Mouse (Mus musculus) heart, embryonic 16.5 days (tissue): ENCODE results near the gene Trim11. TPM values are rescaled to one million over a fixed set of nuclear protein-coding genes. Genes with fewer than 3 reads are reported as not detected.

ENCODE experiments used
- ATAC-seq: fragments of 200-750 bp; cut with Nextera tagmentation; replicated peaks from 2 replicates; pipeline ENCODE4 v1.8.0; 2017; ENCODE audit warnings: moderate number of reproducible peaks; ENCODE audit not compliant: insufficient read depth, low FRiP score; ENCODE audit errors: extremely low read depth
- H3K27ac ChIP-seq: fragments of 300-500 bp; sonication (generic); 2 replicates; pipeline ENCODE4 v1.5.1; 2014; ENCODE audit warnings: mild to moderate bottlenecking, low read length, control low read depth, moderate library complexity
- H3K27me3 ChIP-seq: fragments of 300-500 bp; sonication (generic); 2 replicates; pipeline ENCODE4 v1.6.1; 2014; ENCODE audit warnings: low read length, mixed read lengths; ENCODE audit not compliant: control insufficient read depth, insufficient read depth
- H3K36me3 ChIP-seq: fragments of 300-500 bp; sonication (generic); 2 replicates; pipeline ENCODE4 v1.6.1; 2014; ENCODE audit not compliant: control insufficient read depth, insufficient read depth
- H3K4me1 ChIP-seq: fragments of 300-500 bp; sonication (generic); 2 replicates; pipeline ENCODE4 v1.6.1; 2014; ENCODE audit warnings: low read length, mixed read lengths; ENCODE audit not compliant: control insufficient read depth, insufficient read depth
- H3K4me2 ChIP-seq: fragments of 300-500 bp; sonication (generic); 2 replicates; pipeline ENCODE4 v1.6.1; 2014; ENCODE audit warnings: low read depth, mild to moderate bottlenecking, control low read depth, low read length
- H3K4me3 ChIP-seq: fragments of 300-500 bp; sonication (generic); 2 replicates; pipeline ENCODE4 v1.5.1; 2014; ENCODE audit warnings: mild to moderate bottlenecking, control low read depth, low read length
- H3K9ac ChIP-seq: fragments of 300-500 bp; sonication (generic); 2 replicates; pipeline ENCODE4 v1.6.1; 2014; ENCODE audit warnings: low read length, control low read depth
- H3K9me3 ChIP-seq: fragments of 300-500 bp; sonication (generic); replicated peaks from 2 replicates; pipeline ENCODE4 v1.6.1; 2016; ENCODE audit warnings: low read length; ENCODE audit not compliant: control insufficient read depth
- WGBS: fragments of 180-500 bp; shearing (Covaris S2); extraction: QIAGEN DNeasy Blood & Tissue Kit; methylation state at CpG from one replicate; pipeline ENCODE4 v1.1.7; 2014; 5-methylcytosine and 5-hydroxymethylcytosine counted together
- microRNA-seq: library from miRNA; unstranded; fragments of <30 nt; microRNA quantifications from one replicate; pipeline ENCODE4, GENCODE M21; 2017
- polyA plus RNA-seq: library from polyadenylated mRNA; unstranded; fragments of >200 nt; fragmentation: Nextera tagmentation; extraction: Ambion mirVana; gene quantifications from 2 replicates; pipeline ENCODE4 v1.2.1, GENCODE M21; 2015

Gene Trim11
- polyA plus RNA-seq, 1 experiment from 2014 or later = 40.3 TPM

GRCm38 (mm10) chr11:59000635-59001034 is 22.7 kb downstream of the Trim11 start:
- Histone ChIP-seq H3K27ac (peak overlapping the region; percentile 94; the same call in 1 of the 2 replicates), H3K9ac (peak overlapping the region; percentile 79), H3K4me1 (peaks cover 48% of the 10 kb centered on the region), H3K4me3 (peak overlapping the region; percentile 52), H3K27me3 (no peaks in the 10 kb centered on the region), H3K36me3 (no peaks in the 10 kb centered on the region), H3K9me3 (no peaks in the 10 kb centered on the region), H3K4me2 (peak overlapping the region; percentile 75)
- 89% methylated on average over 21 of the region's 21 CpGs for WGBS
- no peak for ATAC-seq

- WGBS = 49% methylated on average over 7 of the region's 7 CpGs
- H3K4me2 ChIP-seq = peak overlapping the region; percentile 75
- peak overlapping the region; percentile 84 for H3K27ac ChIP-seq
- peak overlapping the region; percentile 79 for H3K9ac ChIP-seq
- peak; percentile 85 for ATAC-seq
- peaks cover 29% of the 10 kb centered on the region for H3K4me1 ChIP-seq
- no peaks in the 10 kb centered on the region for H3K27me3 ChIP-seq
- H3K4me3 ChIP-seq = peak overlapping the region; percentile 49
- no peaks in the 10 kb centered on the region for H3K9me3 ChIP-seq
- H3K36me3 ChIP-seq = no peaks in the 10 kb centered on the region; the same call in 1 of the 2 replicates
Observed at GRCm38 (mm10) chr11:59002327-59003079, 24.6 kb downstream of the Trim11 start.

DNA sequence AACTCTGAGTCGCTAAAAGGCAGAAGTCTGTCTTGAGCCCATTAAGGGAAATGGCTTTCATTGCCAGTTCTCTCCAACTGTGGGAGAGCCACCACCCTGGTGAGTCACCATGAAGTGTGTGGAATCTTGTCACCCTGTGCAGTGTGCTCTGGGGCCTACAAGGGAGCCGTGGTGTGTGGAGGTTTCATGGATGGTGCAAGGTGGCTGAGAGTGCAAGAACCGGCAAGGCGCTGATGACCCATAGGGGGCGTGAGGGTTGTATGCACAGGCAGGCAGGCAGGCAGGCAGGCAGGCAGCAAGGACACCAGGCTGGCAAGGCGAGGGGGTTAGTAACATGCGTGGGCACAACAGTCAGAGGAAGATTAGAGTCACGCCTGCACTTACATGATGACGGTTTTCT is 37.2 kb downstream of the Trim11 start:
- 35% methylated on average over 9 of the region's 9 CpGs for WGBS
- H3K27ac ChIP-seq = no peak overlapping the region
- no peak overlapping the region for H3K4me2 ChIP-seq
- no peaks in the 10 kb centered on the region for H3K9me3 ChIP-seq
- ATAC-seq = no peak
- no peaks in the 10 kb centered on the region for H3K27me3 ChIP-seq
- no peaks in the 10 kb centered on the region for H3K36me3 ChIP-seq
- peaks cover 2% of the 10 kb centered on the region for H3K4me1 ChIP-seq
- H3K9ac ChIP-seq = no peak overlapping the region
- no peak overlapping the region for H3K4me3 ChIP-seq

- WGBS = 70% methylated on average over 6 of the region's 6 CpGs
- ATAC-seq = no peak
- Histone ChIP-seq H3K4me2 (no peak overlapping the region), H3K9me3 (no peaks in the 10 kb centered on the region), H3K4me1 (no peaks in the 10 kb centered on the region), H3K27me3 (no peaks in the 10 kb centered on the region), H3K4me3 (no peak overlapping the region), H3K27ac (no peak overlapping the region), H3K36me3 (peaks cover 8% of the 10 kb centered on the region; the same call in 1 of the 2 replicates), H3K9ac (no peak overlapping the region)
Observed at GRCm38 (mm10) chr11:59026411-59026810, 48.5 kb downstream of the Trim11 start.

DNA sequence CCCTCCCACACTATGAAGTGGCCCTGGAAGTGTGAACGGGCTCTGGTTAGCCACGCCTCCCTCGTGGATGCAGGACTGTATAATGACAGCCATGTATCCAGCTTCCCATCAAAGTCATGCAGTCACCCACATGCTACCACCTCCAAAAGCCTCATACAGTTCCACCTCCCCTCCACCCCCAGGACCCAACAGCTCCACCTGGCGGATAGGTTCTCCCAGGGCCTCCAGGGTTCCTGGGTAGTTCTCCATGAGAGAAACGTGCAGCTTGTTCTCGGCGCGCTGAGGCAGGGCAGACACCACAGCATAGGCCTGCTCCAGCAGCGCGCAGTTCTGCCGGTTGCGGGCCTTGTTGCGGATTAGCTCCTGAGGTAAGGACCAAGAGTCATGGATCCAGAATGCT is 51.1 kb downstream of the Trim11 start:
- Histone ChIP-seq H3K36me3 (peaks cover 16% of the 10 kb centered on the region), H3K4me3 (no peak overlapping the region), H3K4me1 (no peaks in the 10 kb centered on the region), H3K4me2 (no peak overlapping the region), H3K9me3 (no peaks in the 10 kb centered on the region), H3K9ac (no peak overlapping the region), H3K27me3 (no peaks in the 10 kb centered on the region), H3K27ac (no peak overlapping the region)
- no peak for ATAC-seq
- 86% methylated on average over 13 of the region's 13 CpGs for WGBS

Small RNA genes within 50 kb of the gene (microRNA-seq; reads per million reads assigned to microRNA genes)
- gene Gm44313 = 0.59 reads per million

Other genes starting within 250 kb of the Trim11 start
- gene Olfr317, start 238.9 kb upstream of the Trim11 start, polyA plus RNA-seq = not detected in 2 replicates
- not detected in 2 replicates for gene Olfr316, start 225.4 kb upstream of the Trim11 start, polyA plus RNA-seq
- not detected in 2 replicates for gene Olfr315, start 204.9 kb upstream of the Trim11 start, polyA plus RNA-seq
- 0.11 TPM in 1 of 2 replicates, not detected in the other for gene Olfr314, start 195.1 kb upstream of the Trim11 start, polyA plus RNA-seq
- 1.5 and 2.5 TPM in 2 replicates for gene Fam183b, start 176.1 kb upstream of the Trim11 start, polyA plus RNA-seq
- gene Olfr313, start 163.1 kb upstream of the Trim11 start, polyA plus RNA-seq = 0.09 and 0.12 TPM in 2 replicates
- 0.25 TPM in 1 of 2 replicates, not detected in the other for gene Olfr312, start 148.9 kb upstream of the Trim11 start, polyA plus RNA-seq
- gene Olfr311, start 138.8 kb upstream of the Trim11 start, polyA plus RNA-seq = 0.15 and 0.22 TPM in 2 replicates
- 4.3 and 5.1 TPM in 2 replicates for gene Gm12258, start 130.9 kb upstream of the Trim11 start, polyA plus RNA-seq
- 3.4 and 3.7 TPM in 2 replicates for gene 2810021J22Rik, start 110.9 kb upstream of the Trim11 start, polyA plus RNA-seq
- gene Zfp39, start 73.9 kb upstream of the Trim11 start, polyA plus RNA-seq = 3.2 and 5.0 TPM in 2 replicates
- 0.10 TPM in 1 of 2 replicates, not detected in the other for gene Btnl10, start 60.2 kb upstream of the Trim11 start, polyA plus RNA-seq
- gene Rnf187, start 39.2 kb upstream of the Trim11 start, polyA plus RNA-seq = 172 and 176 TPM in 2 replicates
- gene Hist3h2ba, start 29.2 kb upstream of the Trim11 start, polyA plus RNA-seq = 21.8 and 27.5 TPM in 2 replicates
- gene Hist3h2a, start 23.4 kb upstream of the Trim11 start, polyA plus RNA-seq = 33.9 and 35.2 TPM in 2 replicates
- 0.26 and 0.39 TPM in 2 replicates for gene Trim17, start 23.4 kb upstream of the Trim11 start, polyA plus RNA-seq
- 87.2 and 91.9 TPM in 2 replicates for gene Obscn, start 158.3 kb downstream of the Trim11 start, polyA plus RNA-seq
- 9.5 and 10.4 TPM in 2 replicates for gene Iba57, start 185.6 kb downstream of the Trim11 start, polyA plus RNA-seq
- 0.50 and 0.54 TPM in 2 replicates for gene Gjc2, start 205.1 kb downstream of the Trim11 start, polyA plus RNA-seq
- 130 and 140 TPM in 2 replicates for gene Guk1, start 214.1 kb downstream of the Trim11 start, polyA plus RNA-seq
- gene Mrpl55, start 224.4 kb downstream of the Trim11 start, polyA plus RNA-seq = 115 and 131 TPM in 2 replicates
- gene 2310033P09Rik, start 230.2 kb downstream of the Trim11 start, polyA plus RNA-seq = 18.8 and 21.0 TPM in 2 replicates